Mouse (Mus musculus) MEL (cell line): ENCODE data around the gene Eed.

Experiments used
- BHLHE40 ChIP-seq: IDR thresholded peaks from 2 replicates; pipeline ENCODE4 v1.6.1; 2012; ENCODE audit warnings: low read depth, mild to moderate bottlenecking, inconsistent platforms, low read length, improper control_type of control experiment, borderline replicate concordance
- CTCF ChIP-seq, 3 experiments: IDR thresholded peaks in 2 of 3; conservative IDR thresholded peaks in 1 of 3; 2 replicates each; pipeline ENCODE4 v1.5.1; 2011 to 2012; ENCODE audit warnings: low read length in 3 of 3, low read depth in 2 of 3, mild to moderate bottlenecking in 2 of 3, improper control_type of control experiment in 1 of 3, inconsistent platforms in 1 of 3, mixed read lengths in 1 of 3, moderate library complexity in 1 of 3; ENCODE audit not compliant: control insufficient read depth in 1 of 3, insufficient read depth in 1 of 3, poor library complexity in 1 of 3, severe bottlenecking in 1 of 3
- E2F4 ChIP-seq: IDR thresholded peaks from 2 replicates; pipeline ENCODE4 v1.6.1; 2011; ENCODE audit warnings: low read depth, low read length, improper control_type of control experiment, borderline replicate concordance
- POLR2A ChIP-seq, 2 experiments: IDR thresholded peaks; 2 replicates each; pipeline ENCODE4 v1.6.1; 2011 to 2012; ENCODE audit warnings: low read length in 2 of 2, mild to moderate bottlenecking in 2 of 2, control low read depth in 1 of 2, improper control_type of control experiment in 1 of 2, low read depth in 1 of 2, moderate library complexity in 1 of 2; ENCODE audit not compliant: control insufficient read depth in 1 of 2, insufficient read depth in 1 of 2, poor library complexity in 1 of 2
- RCOR1 ChIP-seq: IDR thresholded peaks from 2 replicates; pipeline ENCODE4 v1.6.1; 2012; ENCODE audit warnings: low read depth, mild to moderate bottlenecking, inconsistent platforms, low read length, improper control_type of control experiment
- USF2 ChIP-seq, 2 experiments: IDR thresholded peaks; 2 replicates each; pipeline ENCODE4 v1.6.1; 2011 to 2012; ENCODE audit warnings: improper control_type of control experiment in 2 of 2, low read length in 2 of 2, borderline replicate concordance in 1 of 2, inconsistent platforms in 1 of 2, low read depth in 1 of 2, mild to moderate bottlenecking in 1 of 2; ENCODE audit not compliant: insufficient read depth in 1 of 2
- ZNF384 ChIP-seq: IDR thresholded peaks from 2 replicates; pipeline ENCODE4 v1.6.1; 2012; ENCODE audit warnings: low read depth, mild to moderate bottlenecking, inconsistent platforms, low read length, improper control_type of control experiment

- TF ChIP-seq USF2 (IDR thresholded peaks at IDR 0.05; ENCODE audit: borderline replicate concordance in 1 of 2, insufficient read depth in 1 of 2, low read depth in 1 of 2, low read length in 2 of 2) (no peak), E2F4 (no peak), CTCF (IDR thresholded peaks at IDR 0.05 in 2 of 3, conservative IDR thresholded peaks at IDR 0.05 in 1 of 3; ENCODE audit: control insufficient read depth in 1 of 3, insufficient read depth in 1 of 3, low read depth in 2 of 3, low read length in 3 of 3, poor library complexity in 1 of 3, severe bottlenecking in 1 of 3) (no peak), ZNF384 (no peak), POLR2A (IDR thresholded peaks at IDR 0.05; ENCODE audit: control insufficient read depth in 1 of 2, insufficient read depth in 1 of 2, low read depth in 1 of 2, low read length in 2 of 2, poor library complexity in 1 of 2) (no peak), BHLHE40 (no peak), RCOR1 (no peak)
Observed at GRCm38 (mm10) chr7:89916711-89917110, 64.1 kb downstream of the Eed start.
